ENCODE assay signal across 12 mouse cellular contexts in the genomic region with DNA sequence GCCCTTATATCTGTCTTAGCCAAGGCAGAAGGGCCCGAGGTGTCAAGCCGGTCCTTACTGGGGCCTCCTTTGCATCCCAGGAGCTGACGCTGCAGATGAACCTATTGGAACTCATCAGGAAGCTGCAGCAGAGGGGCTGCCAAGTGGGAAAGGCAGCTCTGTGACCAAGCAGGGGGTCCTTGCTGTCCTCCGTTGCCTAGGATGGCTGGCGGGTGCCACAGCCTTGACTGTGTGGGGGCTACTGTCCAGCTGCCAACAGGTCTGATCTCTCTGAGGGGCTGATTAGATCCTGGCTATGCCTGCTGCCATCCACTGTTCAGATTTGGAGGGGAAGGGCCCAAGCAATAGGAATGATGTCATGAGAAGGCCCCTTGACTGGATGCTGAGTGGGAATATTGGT.
"Had no signal": no experiment of that assay in that cellular context is flagged by ENCODE, and none has a peak within 500 bp of the region (broad histone marks: within the 10 kb centered on the region; RNA-seq: fewer than 3 reads in every experiment).

No protein-coding gene starts in this region.

- H3K4me2 ChIP-seq: intestine, embryonic 15.5 days; limb, embryonic 15.5 days; liver, embryonic 12.5 days; lung, embryonic 14.5 days; neural tube, embryonic 12.5 days; stomach, embryonic 15.5 days had no signal

- DNase-seq: lung, embryonic 14.5 days; lung, postnatal 10 days; right cerebral cortex, postnatal 14 days had no signal

- H3K27ac ChIP-seq: intestine, embryonic 15.5 days; kidney, postnatal 0 days; left cerebral cortex, adult 2 months; limb, embryonic 15.5 days; liver, embryonic 12.5 days; midbrain, embryonic 10.5 days; neural tube, embryonic 12.5 days; stomach, embryonic 15.5 days had no signal

- ATAC-seq: intestine, embryonic 15.5 days; liver, embryonic 12.5 days had no signal

- H3K9ac ChIP-seq: intestine, embryonic 15.5 days; limb, embryonic 15.5 days; liver, embryonic 12.5 days; lung, embryonic 14.5 days; neural tube, embryonic 12.5 days; stomach, embryonic 15.5 days had no signal

- H3K9me3 ChIP-seq: intestine, embryonic 15.5 days; limb, embryonic 15.5 days; liver, embryonic 12.5 days; midbrain, embryonic 10.5 days; neural tube, embryonic 12.5 days; stomach, embryonic 15.5 days had no signal

- H3K27me3 ChIP-seq: intestine, embryonic 15.5 days; limb, embryonic 15.5 days; liver, embryonic 12.5 days; neural tube, embryonic 12.5 days; stomach, embryonic 15.5 days had no signal

- H3K4me3 ChIP-seq: intestine, embryonic 15.5 days; left cerebral cortex, adult 2 months; limb, embryonic 15.5 days; liver, embryonic 12.5 days; midbrain, embryonic 10.5 days; myocyte; neural tube, embryonic 12.5 days; stomach, embryonic 15.5 days had no signal
